Mouse (Mus musculus) kidney, adult 2 months (tissue): ENCODE data around the gene Brd1.

Experiments
- CTCF ChIP-seq: fragments of 200-500 bp; conservative IDR thresholded peaks from 2 replicates; pipeline ENCODE4 v1.5.1; 2011; ENCODE audit warnings: low read depth, mild to moderate bottlenecking, control low read depth, low read length, moderate library complexity, mixed read lengths; ENCODE audit not compliant: insufficient read depth, insufficient read length
- POLR2A ChIP-seq: fragments of 200-500 bp; IDR thresholded peaks from one replicate; pipeline ENCODE4 v1.6.1; 2011; ENCODE audit warnings: low read depth, low read length, control low read depth

DNA sequence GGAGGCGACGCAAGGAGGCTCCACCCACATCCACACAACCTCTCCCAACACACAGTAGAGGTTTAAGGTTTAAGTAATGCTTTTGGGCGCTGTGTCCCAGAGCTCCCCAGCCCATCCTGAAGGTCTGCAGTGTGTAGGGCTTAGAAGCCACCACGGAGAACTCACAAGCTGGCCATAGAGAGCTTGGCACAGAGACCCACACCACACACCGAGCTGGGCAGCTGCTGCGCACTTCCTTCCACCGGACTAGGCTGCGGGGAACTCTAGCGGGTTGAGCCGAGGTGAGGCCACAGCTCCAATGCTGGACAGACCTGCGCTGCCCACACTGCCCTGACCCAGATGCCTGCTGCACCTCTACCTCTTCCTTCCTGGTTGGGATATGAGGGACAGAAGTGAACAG, 71.0 kb downstream of the Brd1 start:
- no peak for TF ChIP-seq CTCF
- TF ChIP-seq POLR2A = no peak
